Mouse (Mus musculus) frontal cortex, postnatal 36 days (tissue): Measurements from ENCODE around the gene Cyp2e1.
"Not testable (repeated sequence)": the region's sequence is repeated elsewhere in the genome, so short reads cannot be mapped to it uniquely, and the experiment has no call there.

Experiments used
- DNase-seq, 2 experiments: peaks; one replicate each; pipeline ENCODE4 v3.0.0; 2022; ENCODE audit warnings: low spot score in 2 of 2

Gene Cyp2e1

DNA sequence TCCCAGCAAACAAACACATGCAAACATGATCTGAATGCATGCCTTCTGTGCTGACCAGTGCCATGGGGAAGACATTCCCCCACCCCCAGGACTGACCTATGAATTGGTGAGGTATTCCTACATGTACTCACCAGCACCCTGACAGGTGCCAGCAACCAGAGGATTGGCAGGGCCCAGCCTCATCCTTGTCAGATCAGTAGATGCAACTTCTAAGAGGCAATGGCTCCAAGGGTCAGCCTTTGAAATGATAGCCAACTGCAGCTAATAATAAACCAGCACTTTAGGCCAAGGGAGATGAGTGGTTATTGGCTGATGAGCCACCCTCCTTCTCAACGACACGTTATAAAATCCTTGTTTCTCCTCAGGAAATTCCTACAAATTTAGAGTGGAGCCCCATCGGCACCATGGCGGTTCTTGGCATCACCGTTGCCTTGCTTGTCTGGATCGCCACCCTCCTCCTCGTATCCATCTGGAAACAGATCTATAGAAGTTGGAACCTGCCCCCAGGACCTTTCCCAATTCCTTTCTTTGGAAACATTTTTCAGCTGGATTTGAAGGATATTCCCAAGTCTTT, at the start of gene Cyp2e1:
Gene Cyp2e1 (plus strand): TSS at position 293 of the 574 bp plus-strand sequence.
- no peak for DNase-seq

DNA sequence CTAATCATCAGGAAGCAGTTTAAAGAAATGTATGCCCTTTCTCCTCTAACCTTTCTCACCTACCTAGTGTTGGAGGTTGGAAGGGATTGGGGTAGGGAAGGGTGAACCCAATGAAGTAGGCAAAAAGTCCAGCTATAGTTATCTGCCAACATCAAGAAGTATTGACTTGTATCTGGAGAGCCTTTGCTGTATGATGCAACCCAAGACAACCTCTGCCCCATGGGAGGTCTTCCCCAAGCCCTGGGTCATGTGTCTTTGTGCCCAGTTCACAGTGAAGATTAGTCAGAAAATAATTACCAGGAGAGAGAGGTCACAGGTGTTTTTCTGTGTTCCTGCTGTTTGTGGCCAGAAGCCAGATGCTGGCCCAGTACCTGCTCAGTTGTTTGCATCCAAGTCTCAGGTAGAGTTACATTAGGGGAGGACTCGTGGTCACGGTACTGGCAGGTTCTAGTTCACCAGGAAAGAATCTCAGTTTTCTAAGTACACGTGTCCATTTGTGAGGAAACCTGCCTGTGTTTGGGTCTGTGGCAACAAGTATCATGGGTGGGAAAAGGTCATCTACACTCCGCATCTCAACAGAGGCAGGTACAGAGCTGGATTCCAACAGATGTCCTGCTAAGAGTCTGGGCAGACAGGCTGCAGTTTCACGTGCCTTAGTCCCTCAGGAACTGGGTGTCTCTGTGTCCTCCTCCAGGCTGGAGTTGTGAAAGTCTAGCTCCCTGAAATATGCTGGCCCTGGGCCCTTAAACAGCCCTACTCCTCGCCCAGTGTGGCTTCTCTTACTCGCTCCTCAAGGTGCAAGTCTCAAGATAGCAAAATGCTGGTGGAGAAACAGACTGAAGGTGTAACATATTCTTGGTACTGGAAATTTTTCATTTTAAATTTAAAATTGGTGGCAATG, 46.1 kb upstream of the Cyp2e1 start:
- peak; percentile 9 to 44 for DNase-seq

DNA sequence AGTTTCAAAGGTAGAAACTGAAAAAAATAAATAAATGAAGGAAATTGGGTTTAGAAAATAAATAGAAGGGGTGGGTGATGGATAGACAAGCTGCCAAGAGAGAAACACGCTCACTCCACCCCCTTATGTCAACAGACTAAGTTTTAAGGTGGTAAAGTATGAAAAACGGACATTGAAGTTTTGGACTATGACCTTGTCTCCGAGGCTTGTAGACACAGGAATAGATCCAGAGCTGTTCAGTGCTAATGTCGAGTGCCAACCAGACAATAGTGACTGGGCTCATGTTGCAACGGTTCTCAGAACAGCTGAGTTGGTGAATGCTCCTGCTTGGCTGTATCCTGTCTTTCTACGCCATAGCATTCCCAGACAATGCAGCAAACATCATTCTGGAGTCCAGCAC, 42.4 kb upstream of the Cyp2e1 start:
- no peak for DNase-seq

DNA sequence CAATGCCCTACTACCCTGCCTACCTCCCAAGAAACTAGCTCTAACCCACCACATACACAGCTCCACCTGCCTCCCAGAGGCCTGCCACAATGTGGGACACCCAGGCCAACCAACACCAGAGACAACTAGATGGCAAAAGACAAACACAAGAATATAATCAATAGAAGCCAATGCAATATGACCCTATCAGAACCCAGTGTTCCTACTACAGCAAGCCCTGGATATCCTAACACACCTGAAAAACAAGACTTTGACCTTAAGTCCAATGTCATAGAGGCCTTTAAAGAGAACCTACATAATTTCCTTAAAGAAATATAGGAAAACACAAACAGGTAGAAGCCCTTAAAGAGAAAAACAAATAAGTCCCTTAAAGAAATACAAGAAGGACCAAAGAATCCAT, 38.0 kb upstream of the Cyp2e1 start:
- no peak for DNase-seq

DNA sequence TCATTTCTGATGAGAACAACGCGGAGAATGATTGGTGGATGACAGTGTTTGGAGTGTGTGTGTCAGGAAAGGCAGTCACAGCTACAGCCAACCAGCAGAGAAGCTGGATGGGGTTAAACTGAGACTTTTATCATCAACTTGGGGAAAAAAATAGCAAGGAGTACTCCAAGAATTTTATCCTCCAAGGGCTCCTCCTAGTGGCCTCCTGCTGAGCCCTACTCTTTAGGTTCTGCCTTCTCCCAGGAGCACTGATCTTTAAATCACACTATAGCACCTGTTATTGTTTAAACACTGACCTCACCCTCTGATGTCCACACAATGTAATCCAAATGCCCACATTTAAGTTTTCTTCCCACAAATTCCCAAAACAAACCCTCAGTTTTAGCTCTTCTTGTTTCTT, 30.4 kb upstream of the Cyp2e1 start:
- no peak for DNase-seq

DNA sequence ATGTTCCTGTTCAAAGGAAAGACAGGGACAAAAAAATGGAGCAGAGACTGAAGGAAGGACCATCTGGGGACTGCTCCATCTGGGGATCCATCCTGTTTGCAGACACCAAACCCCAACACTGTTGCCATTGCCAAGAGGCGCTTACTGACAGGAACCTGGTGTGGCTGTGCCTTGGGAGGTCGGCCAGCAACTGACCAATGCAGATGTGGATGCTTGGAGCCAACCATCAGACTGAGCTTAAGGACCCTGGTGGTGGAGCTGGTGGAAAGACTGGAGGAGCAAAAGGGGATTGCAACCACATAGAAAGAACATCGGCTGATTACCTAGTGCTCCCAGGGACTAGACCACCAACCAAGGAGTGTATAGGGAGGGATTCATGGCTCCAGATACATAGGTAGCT, 16.1 kb upstream of the Cyp2e1 start:
- no peak for DNase-seq

DNA sequence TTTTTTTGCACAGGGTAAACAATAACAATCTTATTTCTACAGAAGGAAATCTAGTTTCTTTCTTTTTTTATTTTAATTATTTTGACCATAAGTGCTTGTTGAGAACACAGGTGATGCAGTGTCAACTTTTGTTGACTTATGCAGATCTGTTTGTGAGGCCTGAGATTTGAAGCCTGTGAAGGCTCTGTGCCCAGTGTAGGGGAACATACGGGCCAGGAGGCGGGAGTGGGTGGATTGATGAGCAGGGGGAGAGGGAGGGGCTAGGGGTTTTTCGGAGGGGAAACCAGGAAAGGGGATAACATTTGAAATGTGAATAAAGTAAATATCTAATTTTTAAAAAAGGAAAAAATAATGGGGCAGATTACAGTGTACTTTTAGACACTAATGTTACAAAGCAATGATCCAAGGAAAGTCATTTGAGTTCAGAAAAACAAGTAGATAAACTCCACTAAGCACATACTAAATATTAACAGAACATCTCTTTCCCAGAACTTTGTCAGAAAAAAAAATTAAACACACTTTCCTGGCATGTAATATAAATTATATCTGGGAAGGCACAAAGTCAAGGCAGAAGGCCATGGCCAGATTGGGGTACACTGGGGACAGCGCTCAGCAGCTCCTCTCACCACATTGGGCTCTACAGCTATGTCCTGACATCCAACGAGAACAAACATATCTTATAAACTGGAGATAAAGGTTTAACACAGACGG, 15.3 kb upstream of the Cyp2e1 start:
- DNase-seq = no peak

DNA sequence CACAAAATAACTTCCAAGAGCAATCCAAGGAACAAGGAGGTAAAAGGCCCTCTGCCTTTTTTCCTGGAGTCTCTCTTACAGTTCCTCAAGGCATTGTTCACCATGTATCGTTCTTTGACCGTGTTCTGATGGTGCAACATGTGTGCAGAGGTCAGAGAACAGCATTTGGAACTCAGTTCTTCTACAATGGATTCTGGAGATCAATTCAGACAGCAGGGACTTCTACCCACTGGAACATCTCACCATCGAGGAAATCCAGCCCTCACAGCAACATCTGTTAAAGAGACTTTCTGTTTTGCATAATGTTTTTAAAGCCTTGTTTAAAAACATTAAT, 14.7 kb upstream of the Cyp2e1 start:
- DNase-seq = no peak

DNA sequence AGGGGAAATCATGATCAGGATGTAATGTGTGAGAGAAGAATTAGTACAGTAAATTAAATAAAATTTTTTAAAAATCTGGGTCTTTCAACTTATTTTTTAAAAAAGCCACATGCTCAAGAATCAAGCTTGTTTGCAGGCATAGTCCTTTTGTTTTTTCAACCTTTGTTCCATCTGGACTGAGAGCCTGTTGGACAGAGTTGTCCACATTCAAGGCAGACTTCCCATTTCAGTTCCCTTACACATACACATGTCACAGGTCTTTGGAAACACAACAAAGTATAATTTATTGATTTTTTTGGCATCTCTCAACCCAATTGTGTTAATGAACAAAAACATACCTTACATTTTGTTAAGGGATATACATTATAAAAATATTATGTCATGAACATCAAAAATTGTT, 9.0 kb upstream of the Cyp2e1 start:
- no peak for DNase-seq

DNA sequence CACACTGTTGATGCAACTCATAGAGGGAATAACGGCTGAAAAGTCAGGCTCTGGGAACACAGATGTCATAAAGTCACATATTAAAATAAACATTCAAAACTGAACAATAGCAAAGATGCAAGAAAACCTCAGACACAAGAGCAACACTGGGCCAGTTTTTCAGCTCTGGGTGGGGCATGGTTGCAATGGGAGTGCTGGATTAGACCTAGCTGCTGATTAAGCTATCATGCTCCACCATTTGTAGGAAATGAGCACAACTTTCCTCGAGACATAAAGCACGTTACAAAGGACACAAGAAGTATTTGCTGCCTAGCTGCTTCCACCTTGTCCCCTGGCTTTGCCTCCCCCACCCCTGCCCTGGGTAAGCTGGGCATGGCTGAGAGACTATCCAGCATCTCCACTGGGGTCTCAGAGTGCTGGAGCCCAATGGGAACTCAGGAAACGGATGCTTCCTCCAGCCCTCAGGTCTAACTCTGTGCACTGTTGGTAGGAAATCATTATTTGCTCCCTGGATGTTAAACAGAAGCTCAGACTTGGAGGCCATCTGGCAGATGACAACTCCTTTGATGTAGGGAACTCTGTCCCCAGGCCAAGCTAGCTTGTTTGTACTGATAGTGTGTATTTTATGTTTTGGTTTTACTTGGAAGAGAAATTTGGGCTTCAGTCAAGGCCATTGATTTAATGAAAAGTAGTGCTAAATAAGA, 7.2 kb upstream of the Cyp2e1 start:
- DNase-seq = no peak

DNA sequence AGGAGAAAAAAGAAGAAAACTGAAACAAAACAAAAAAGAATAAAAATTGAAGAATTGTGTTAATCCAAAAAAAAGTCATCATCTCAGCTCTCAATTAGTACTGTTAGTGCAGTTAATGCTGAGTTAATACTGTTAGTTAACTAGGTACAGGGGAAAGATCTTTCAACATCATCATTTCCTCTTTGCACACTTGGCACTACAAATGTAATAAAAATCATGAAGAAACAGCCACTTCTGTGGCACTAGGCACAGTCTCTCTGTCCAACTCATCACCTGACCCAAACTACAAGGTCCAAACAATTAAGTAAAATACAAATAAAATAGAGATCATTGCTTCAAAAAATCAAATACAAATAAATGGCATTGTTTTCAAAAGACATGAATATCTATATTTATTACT, 2.9 kb upstream of the Cyp2e1 start:
- DNase-seq = no peak

DNA sequence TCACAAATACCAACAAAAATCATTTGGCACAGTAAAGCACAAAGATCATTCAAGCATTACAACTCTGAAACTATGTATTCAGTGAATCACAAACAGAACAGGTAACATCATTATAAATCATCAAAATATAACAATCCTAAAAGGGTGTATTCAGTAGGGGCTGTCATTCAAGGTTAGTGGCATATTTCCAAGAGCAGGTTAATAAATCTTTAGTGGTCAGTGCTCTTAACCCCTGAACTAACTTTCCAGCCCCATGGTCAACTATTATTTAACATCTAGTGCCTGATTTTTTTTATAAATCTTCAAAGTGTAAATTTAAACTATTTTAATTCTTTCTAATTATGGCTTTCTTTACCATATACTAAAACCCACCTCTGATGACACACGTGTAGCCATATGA, 1.9 kb downstream of the Cyp2e1 start:
- DNase-seq = not testable (repeated sequence)

DNA sequence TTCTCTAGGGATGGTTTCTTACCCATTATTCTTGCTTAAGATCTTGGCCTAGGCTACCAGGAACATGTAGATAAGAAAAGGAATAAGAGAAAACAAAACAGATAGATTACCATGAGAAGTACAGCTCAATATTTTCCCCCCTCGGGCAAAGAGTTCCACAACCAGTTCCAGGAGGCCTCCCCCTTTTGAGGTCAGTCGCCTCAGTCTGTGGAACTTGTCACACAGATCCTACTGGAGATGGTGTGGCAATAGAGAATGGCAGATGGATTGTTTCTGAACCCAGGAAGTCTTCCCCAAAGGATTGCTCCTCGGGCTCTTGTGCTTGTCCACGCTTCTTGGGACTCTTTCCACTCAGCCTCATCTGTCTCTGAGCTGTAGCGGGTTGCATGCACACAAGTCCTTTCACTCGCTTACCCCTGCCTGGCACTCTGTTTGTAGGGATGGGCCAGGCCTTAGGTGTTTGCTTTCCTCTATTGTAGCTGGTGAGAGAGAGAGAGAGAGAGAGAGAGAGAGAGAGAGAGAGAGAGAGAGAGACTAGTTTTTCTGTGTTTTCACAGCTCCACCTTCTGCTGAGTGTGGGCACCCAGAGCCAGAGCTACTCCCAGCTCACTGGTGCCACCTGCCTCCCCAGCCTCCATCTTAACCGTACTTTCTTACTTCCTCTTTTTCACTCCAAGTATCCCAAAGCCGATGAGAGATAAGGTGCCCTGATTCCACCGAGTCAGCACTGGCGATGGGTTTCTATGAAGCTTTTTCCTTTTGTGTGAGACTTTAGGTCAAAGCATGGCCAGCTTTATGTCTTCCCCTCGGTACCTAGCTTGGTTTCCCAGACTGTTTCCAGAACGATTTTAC, 2.6 kb downstream of the Cyp2e1 start:
- no peak for DNase-seq

DNA sequence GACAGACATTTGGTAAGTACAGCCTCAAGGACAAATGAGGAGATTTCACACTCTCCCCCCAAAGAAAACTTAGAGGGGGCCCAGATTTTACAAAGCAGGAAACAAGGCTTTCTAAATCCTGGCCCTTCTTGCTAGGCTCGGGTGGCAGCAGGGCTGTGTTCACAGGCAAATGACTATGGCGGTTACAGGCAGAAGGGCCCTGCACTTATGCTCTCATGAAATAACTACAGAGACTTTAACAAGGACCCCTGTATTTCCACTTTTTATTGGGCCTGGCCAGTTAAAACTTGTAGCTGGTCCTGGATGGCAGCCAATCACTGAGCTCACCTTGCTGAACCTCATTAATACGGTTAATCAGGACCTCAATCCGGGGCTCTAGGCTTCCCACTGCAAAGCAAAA, 17.0 kb downstream of the Cyp2e1 start:
- DNase-seq = no peak

DNA sequence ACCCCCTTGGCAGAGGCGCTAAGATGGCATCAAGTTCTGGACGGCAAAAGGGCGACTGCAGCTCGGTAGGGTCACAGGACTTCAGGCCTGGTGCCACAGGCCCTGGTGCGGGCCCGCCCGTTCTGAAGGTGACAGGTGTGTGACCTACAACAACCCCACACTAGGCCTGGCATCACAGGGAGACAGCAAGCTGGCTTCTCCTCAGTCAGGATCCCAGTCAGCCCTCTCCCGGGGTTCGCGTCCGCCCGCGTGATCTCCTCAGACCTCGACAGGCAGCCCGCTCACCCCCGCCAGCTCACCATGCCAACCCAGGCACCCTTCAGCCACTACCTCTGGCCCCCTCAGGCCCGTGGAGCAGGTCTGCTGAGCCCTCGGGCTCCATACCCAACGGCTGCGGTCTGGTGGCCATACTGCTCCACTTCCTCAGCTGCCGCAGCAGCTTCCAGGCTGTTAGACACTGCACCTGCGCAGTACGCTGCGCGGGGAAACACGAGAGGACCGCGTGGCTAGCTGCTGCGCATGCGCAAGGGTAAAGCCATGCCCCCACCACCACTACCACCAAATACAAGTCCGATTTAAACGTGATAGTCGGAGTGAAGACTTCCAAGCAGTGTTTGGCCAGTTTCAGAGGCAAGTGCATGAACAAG, 24.0 kb downstream of the Cyp2e1 start, which contains the start of gene Syce1:
Gene Syce1 (minus strand): TSS at position 447 of the 647 bp plus-strand sequence.
- DNase-seq = no peak

DNA sequence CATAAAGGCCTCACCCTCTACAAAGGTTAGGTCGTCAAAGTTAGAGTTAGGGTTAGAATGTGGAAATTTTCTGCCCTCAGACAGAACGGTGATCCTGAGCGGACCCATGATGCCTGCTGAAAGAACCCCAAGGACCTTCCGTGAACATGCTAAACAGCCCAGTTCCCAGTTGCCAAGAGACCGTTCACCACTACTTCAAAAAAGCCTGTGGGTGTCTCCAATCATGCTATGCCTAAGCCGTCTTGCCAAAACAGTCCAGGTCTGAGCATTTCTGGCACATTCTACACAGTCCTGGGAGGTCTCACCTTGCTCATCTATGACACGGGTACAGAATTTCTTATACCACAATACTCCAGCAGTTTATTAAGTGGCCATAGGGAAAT, 24.5 kb downstream of the Cyp2e1 start:
- DNase-seq = no peak

DNA sequence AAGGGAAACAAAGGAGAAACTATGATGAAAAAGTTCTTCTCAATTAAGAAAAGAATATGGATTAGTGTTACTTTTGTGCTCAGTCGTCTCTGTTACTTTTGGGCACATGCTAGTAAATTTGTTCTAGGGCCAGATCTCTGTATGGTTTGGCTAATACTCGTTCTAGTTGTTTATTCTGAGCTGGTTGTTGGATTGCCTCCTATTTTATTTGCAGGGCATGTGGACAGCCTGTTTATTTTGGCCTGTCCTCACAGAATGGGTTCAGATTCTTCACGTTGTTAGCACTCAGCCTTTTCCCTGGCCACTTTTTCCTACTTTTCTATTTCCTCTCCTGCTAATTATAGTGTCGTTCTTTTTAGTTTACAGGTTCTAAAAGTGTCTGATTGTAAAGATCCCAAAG, 30.0 kb downstream of the Cyp2e1 start:
- no peak for DNase-seq

DNA sequence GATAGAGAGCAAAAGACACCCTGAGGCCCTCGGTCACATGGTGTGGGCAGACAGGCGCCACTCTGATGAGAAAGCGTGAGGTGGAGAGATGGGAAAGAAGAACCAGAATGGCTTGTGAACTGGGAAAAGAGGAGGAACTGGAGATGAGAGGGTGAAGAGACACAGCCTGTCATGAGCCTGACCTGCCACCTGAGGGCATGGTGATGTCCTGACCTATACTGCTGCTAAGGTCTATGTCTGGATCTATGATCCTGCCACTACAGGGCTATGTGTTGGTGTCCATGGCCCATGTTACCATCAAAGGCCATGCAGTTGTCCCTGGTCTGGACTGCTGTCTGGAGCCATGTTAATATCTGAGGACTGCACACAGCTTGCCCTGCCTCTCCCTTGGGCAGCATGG, 34.1 kb downstream of the Cyp2e1 start:
- no peak for DNase-seq

DNA sequence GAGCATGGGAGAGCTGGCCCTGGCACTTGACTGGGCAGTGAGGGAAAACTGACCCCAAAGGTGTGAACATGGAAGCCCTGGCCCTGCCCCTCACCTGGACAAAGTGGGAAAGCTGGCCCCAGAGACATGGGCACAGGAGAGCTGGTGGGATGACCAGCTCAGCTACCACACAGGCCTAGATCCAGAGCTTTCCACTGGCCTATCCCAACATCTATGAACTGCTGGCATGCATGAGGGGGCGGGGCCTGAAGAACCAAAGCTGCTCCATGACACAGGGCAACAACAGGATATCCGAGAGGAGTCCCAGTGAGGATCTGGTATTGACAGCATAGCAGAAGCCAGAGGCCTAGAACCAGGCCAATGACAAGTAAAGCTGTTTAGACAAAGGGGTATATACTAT, 34.7 kb downstream of the Cyp2e1 start:
- DNase-seq = no peak

DNA sequence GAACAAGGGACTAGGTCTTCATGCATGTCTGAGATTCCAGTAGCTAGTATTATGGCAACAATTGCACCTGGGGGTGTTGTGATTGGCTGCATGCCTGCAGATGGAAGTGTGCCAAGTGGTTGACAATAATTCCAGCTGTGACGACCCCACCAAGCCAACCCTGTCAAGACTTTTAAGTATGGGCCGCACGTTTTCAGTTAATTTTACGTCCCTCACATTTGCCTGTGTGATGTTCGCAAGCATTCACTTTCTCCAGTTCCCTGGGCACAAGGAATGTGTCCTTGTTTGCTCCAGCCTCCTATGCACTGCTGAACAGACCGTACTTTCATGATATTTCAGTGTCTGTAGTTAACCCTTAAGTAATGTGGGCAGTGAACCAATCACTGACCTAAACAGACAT, 39.1 kb downstream of the Cyp2e1 start:
- DNase-seq = no peak

DNA sequence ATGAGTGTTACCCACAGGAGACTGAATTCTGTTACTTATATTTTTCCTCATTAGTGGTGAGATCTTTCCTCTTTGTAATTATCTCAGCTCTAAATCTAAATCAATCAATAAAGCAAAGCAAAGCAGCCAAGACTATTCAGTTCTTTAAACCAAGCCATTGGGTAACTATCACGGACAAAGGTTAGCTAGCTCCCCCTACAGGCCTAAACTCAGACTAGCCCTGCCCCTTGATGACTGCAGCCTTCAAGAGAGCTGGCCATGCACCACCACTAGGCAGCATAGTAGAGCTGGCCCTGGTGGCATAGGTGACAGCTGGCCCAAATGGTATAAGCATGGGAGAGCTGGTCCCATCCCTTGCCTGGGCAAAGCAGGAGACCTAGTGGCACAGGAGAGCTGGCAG, 42.2 kb downstream of the Cyp2e1 start:
- DNase-seq = peak; percentile 51 to 75
